Mouse (Mus musculus) myocyte (in vitro differentiated cells): ENCODE results near the gene Olfm3.

Experiments
- CEBPB ChIP-seq: IDR thresholded peaks from 2 replicates; pipeline ENCODE4 v1.6.1; 2011; ENCODE audit warnings: mild to moderate bottlenecking, moderate library complexity; ENCODE audit not compliant: poor library complexity, insufficient read depth, severe bottlenecking
- POLR2A ChIP-seq: IDR thresholded peaks from one replicate; pipeline ENCODE4 v1.6.1; 2011; ENCODE audit warnings: low read depth, mild to moderate bottlenecking, control low read depth, moderate library complexity; ENCODE audit not compliant: insufficient read length
- TCF12 ChIP-seq: IDR thresholded peaks from one replicate; pipeline ENCODE4 v1.6.1; 2011; ENCODE audit warnings: mild to moderate bottlenecking, control low read depth; ENCODE audit not compliant: poor library complexity, insufficient read depth, severe bottlenecking

- no peak for TF ChIP-seq POLR2A
- TF ChIP-seq CEBPB, result no peak
- no peak for TF ChIP-seq TCF12
These were observed 950 bp downstream of the Olfm3 start for GRCm38 (mm10) chr3:114904633-114905423.
